Comparison of ENCODE assay signal across 8 mouse cellular contexts in the genomic region with DNA sequence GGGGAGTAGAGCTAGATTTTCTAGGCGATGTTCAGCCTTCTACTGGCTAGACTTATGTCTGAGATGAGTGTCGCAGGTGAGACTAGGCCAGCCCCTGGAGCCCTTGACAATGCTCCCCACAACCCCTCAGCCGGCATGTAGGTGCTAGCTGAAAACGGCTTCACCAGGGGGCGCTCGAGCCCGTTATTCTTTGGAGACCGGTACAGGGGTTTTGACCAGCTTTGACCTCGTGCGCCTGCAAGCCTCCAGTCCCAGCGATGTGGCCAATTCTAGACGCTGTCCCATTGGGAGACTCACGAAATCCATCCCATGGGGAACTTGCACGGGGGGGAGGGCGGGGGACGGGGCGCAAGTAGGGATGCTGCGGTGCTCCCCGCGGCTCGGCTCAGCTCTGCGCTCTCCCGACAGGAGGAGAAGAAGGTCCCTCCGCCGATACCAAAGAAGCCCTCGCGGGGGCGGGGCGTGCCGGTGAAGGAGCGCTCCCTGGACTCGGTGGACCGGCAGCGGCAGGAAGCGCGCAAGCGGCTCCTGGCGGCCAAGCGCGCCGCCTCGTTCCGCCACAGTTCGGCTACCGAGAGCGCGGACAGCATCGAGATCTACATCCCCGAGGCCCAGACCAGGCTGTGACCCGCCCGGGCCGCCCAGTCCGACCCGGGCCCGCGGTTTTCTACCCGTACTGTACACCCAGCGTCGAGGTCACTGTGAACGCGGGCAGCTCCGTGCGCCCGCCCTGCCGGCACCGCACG. TPM values are rescaled to one million over a fixed set of nuclear protein-coding genes. Genes with fewer than 3 reads are reported as not detected.
DNase-seq lines count a peak whose midpoint lies in the region; ATAC-seq and TF ChIP-seq lines count a peak whose summit lies in the region.

No protein-coding gene starts in this region.

- H3K9ac ChIP-seq in heart, embryonic 16.5 days (ENCODE audit: low read length), result peak overlapping the region; percentile 70
- peak overlapping the region; percentile 51 for H3K9ac ChIP-seq in lung, embryonic 14.5 days

- no peak overlapping the region for H3K27ac ChIP-seq in brown adipose tissue, adult 24 weeks (replicated peaks; ENCODE audit: low read depth, low read length)
- peak overlapping the region; percentile 83 for H3K27ac ChIP-seq in forebrain, embryonic 10.5 days
- H3K27ac ChIP-seq in heart, embryonic 16.5 days (ENCODE audit: low read length), result no peak overlapping the region
- H3K27ac ChIP-seq in lung, embryonic 14.5 days (ENCODE audit: low read depth), result no peak overlapping the region
- H3K27ac ChIP-seq in thymus, adult 2 months (ENCODE audit: control insufficient read depth, insufficient read depth, low read length), result no peak overlapping the region

- H3K36me3 ChIP-seq in E14TG2a.4 (ENCODE audit: insufficient read depth, low read length), result peaks cover 43% of the 10 kb centered on the region
- H3K36me3 ChIP-seq in forebrain, embryonic 10.5 days (replicated peaks), result no peaks in the 10 kb centered on the region
- no peaks in the 10 kb centered on the region for H3K36me3 ChIP-seq in heart, embryonic 16.5 days (ENCODE audit: control insufficient read depth, insufficient read depth)
- H3K36me3 ChIP-seq in lung, embryonic 14.5 days (ENCODE audit: insufficient read depth), result no peaks in the 10 kb centered on the region
- H3K36me3 ChIP-seq in thymus, adult 2 months (ENCODE audit: control insufficient read depth, insufficient read depth, low read length), result no peaks in the 10 kb centered on the region

- H3K4me1 ChIP-seq in E14TG2a.4 (replicated peaks; ENCODE audit: low read depth, low read length), result peaks cover 62% of the 10 kb centered on the region
- H3K4me1 ChIP-seq in brown adipose tissue, adult 24 weeks (ENCODE audit: control insufficient read depth, insufficient read depth, insufficient read length, low read length), result no peaks in the 10 kb centered on the region; the same call in 1 of the 2 replicates
- H3K4me1 ChIP-seq in forebrain, embryonic 10.5 days, result peaks cover 40% of the 10 kb centered on the region
- peaks cover 5% of the 10 kb centered on the region for H3K4me1 ChIP-seq in heart, embryonic 16.5 days (ENCODE audit: control insufficient read depth, insufficient read depth, low read length)
- no peaks in the 10 kb centered on the region for H3K4me1 ChIP-seq in lung, embryonic 14.5 days (ENCODE audit: insufficient read depth)
- H3K4me1 ChIP-seq in thymus, adult 2 months (replicated peaks; ENCODE audit: control insufficient read depth, insufficient read depth, low read length), result peaks cover 9% of the 10 kb centered on the region

- peak overlapping the region; percentile 84 for H3K4me3 ChIP-seq in E14TG2a.4 (replicated peaks; ENCODE audit: low read length)
- H3K4me3 ChIP-seq in brown adipose tissue, adult 24 weeks (ENCODE audit: insufficient read depth, low read depth, low read length), result peak overlapping the region; percentile 78
- H3K4me3 ChIP-seq in forebrain, embryonic 10.5 days, result peak overlapping the region; percentile 69
- H3K4me3 ChIP-seq in heart, embryonic 16.5 days (ENCODE audit: low read length), result peak overlapping the region; percentile 64
- peak overlapping the region; percentile 55 for H3K4me3 ChIP-seq in lung, embryonic 14.5 days (ENCODE audit: low read depth, low read length)
- H3K4me3 ChIP-seq in thymus, adult 2 months (ENCODE audit: control insufficient read depth, insufficient read depth, low read length), result peak overlapping the region; percentile 49

- TF ChIP-seq POLR2A in thymus, adult 2 months (IDR thresholded peaks at IDR 0.05; ENCODE audit: control insufficient read depth, extremely low read depth, insufficient read depth, low read length, poor library complexity), result no peak

- TF ChIP-seq CTCF in E14TG2a.4 (conservative IDR thresholded peaks at IDR 0.05; ENCODE audit: low read length), result peak; percentile 71
- peak; percentile 68 for TF ChIP-seq CTCF in lung, embryonic 14.5 days (IDR thresholded peaks at IDR 0.05; ENCODE audit: low read depth)
- TF ChIP-seq CTCF in thymus, adult 2 months (IDR thresholded peaks at IDR 0.05; ENCODE audit: borderline replicate concordance, control insufficient read depth, extremely low read depth, insufficient read depth, low read length, poor library complexity), result peak; percentile 69; the same call in 1 of the 2 replicates

- H3K27me3 ChIP-seq in E14TG2a.4 (ENCODE audit: insufficient read depth, low read length), result no peaks in the 10 kb centered on the region
- peaks cover 40% of the 10 kb centered on the region for H3K27me3 ChIP-seq in forebrain, embryonic 10.5 days (ENCODE audit: poor library complexity, severe bottlenecking)
- H3K27me3 ChIP-seq in heart, embryonic 16.5 days (ENCODE audit: control insufficient read depth, insufficient read depth, low read length), result peaks cover 37% of the 10 kb centered on the region
- H3K27me3 ChIP-seq in lung, embryonic 14.5 days (ENCODE audit: insufficient read depth, low read length), result peaks cover 24% of the 10 kb centered on the region
- peaks cover 6% of the 10 kb centered on the region for H3K27me3 ChIP-seq in thymus, adult 2 months (ENCODE audit: control insufficient read depth, insufficient read depth, low read length)

- peak; percentile 75 for ATAC-seq in heart, embryonic 16.5 days (replicated peaks; ENCODE audit: extremely low read depth, insufficient read depth, low FRiP score)
- ATAC-seq in lung, embryonic 14.5 days (ENCODE audit: insufficient read depth), result peak; percentile 85
- ATAC-seq in neutrophil, adult 5-6 weeks (ENCODE audit: extremely low read depth, insufficient number of reproducible peaks, low FRiP score, poor library complexity, severe bottlenecking), result peak; percentile 79

- H3K9me3 ChIP-seq in E14TG2a.4 (ENCODE audit: low read length), result no peaks in the 10 kb centered on the region
- H3K9me3 ChIP-seq in forebrain, embryonic 10.5 days, result no peaks in the 10 kb centered on the region
- no peaks in the 10 kb centered on the region for H3K9me3 ChIP-seq in heart, embryonic 16.5 days (replicated peaks; ENCODE audit: control insufficient read depth, low read length)
- H3K9me3 ChIP-seq in lung, embryonic 14.5 days (ENCODE audit: low read depth, low read length), result no peaks in the 10 kb centered on the region

- peak; percentile 91 for DNase-seq in forebrain, embryonic 10.5 days (ENCODE audit: extremely low spot score, low spot score)
- peak; percentile 90 to 96 for DNase-seq in kidney, postnatal 25 days
- DNase-seq in lung, embryonic 14.5 days, result peak; percentile 94
- DNase-seq in thymus, adult 2 months, result peak; percentile 90

- H3K4me2 ChIP-seq in heart, embryonic 16.5 days (ENCODE audit: low read depth, low read length), result peak overlapping the region; percentile 99
- H3K4me2 ChIP-seq in lung, embryonic 14.5 days, result peak overlapping the region; percentile 94

- under 1% methylated on average over 63 of the region's 67 CpGs for WGBS in forebrain, embryonic 10.5 days
- WGBS in heart, embryonic 16.5 days, result under 1% methylated on average over 67 of the region's 67 CpGs
- under 1% methylated on average over 64 of the region's 67 CpGs for WGBS in lung, embryonic 14.5 days
- WGBS in thymus, adult 2 months, result under 1% methylated on average over 67 of the region's 67 CpGs

RNA-seq across cellular contexts. Expression of a gene that starts 7.7 kb away (rescaled TPM):
- 30.7 and 42.6 TPM in 2 replicates for polyA plus RNA-seq in brown adipose tissue, adult 24 weeks (2012; ENCODE audit: insufficient read depth, insufficient read length, missing spikeins)
- 78.0 and 79.1 TPM in 2 replicates for polyA plus RNA-seq in forebrain, embryonic 10.5 days (2016; fragmentation: Nextera tagmentation; extraction: Ambion mirVana)
- 67.2 and 69.3 TPM in 2 replicates for polyA plus RNA-seq in heart, embryonic 16.5 days (2015; fragmentation: Nextera tagmentation; extraction: Ambion mirVana)
- 57.5 and 63.0 TPM in 2 replicates for polyA plus RNA-seq in lung, embryonic 14.5 days (2014; fragmentation: Nextera tagmentation; extraction: Ambion mirVana)
- 17.3 and 25.8 TPM in 2 replicates for total RNA-seq in neutrophil, adult 5-6 weeks (2017)
- polyA plus RNA-seq in thymus, adult 2 months (2012; rRNA removed), result 28.9 and 32.5 TPM in 2 replicates
